Mouse (Mus musculus): Measurements from ENCODE around the gene Tmbim1.
"Not testable (repeated sequence)": the region's sequence is repeated elsewhere in the genome, so short reads cannot be mapped to it uniquely, and the experiment has no call there.

The Tmbim1 gene

DNA sequence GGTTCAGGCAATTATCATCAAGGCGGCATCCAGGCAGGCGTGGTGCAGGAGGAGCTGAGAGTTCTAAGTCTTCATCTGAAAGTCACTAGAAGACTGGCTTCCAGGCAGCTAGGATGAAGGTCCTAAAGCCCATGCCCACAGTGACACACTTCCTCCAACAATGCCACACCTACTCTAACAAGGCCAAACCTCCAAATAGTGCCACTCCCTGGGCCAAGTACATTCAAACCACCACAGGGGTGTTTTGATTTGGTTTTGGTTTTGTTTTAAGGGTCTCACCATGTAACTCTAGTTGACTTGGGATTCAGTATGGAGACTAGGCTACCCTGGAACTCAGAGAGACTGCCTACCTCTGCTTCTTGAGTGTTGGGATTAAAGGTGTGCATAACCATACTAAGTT, at the start of gene Tmbim1:
Gene Tmbim1, minus strand, starts transcription at position 101 of the 400 bp plus-strand sequence.
- DNase-seq (ENCODE audit: low spot score): no peak

DNA sequence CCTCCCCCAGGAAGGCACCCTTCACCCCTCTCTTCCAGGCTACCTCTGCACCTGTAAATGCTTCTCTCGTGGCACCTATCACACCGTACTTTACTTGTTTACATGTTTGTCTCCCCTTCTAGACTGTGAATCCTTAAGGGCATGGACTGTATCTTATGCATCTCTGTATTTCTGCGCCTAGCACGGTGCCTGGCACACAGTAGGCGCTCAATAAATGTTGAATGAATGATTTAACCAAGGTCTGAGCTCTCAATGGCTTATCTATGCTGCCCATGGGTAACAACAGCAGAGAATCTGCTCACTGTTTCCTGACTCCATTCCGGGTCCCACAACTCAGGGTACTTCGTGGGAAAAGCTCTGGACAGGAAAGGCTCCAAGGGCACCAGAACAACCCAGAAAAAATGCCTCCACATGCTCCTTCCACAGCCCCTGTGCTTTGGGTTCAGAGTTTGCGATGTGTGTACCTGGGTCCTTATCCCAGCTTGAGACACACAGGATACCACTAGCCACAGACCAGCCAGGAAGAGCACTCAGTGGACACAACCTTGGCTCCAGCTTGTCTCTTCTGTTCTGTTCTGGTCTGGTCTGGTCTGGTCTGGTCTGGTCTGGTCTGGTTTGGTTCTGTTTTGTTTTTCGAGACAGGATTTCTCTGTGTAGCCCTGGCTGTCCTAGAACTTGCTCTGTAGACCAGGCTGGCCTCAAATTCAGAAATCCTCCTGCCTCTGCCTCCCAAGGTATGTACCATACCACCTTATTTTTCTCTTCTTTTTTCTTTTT, 48.2 kb upstream of the Tmbim1 start:
- no peak for DNase-seq (ENCODE audit: low spot score)

DNA sequence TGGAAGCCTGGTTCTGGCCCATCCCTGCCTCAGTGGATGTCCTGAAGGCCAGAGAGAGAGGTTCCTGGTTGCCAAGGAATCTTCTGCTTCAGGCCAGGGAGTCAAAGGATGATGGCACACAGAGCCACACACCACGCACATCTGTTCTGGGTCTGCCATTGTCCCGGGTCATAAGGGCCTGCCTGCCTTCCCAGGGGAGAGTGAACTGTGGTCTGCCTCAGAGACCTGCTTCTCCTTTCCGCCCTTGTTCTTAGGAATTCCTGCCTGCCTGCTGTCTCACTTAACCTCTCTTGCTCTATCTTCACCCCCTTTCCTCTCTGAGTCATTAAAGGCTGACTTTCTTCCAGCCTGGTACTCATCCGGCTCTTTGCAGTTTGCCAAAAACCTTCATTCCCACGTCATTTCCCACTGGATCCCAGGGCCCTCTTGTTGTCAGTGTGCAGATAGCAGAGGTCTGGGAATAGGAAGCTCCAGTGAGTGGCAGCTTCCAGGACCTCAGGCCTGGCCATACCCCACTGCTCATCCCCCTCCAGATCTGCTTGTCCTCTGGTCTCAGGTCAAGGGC, 47.2 kb upstream of the Tmbim1 start:
- DNase-seq (ENCODE audit: low spot score): no peak

DNA sequence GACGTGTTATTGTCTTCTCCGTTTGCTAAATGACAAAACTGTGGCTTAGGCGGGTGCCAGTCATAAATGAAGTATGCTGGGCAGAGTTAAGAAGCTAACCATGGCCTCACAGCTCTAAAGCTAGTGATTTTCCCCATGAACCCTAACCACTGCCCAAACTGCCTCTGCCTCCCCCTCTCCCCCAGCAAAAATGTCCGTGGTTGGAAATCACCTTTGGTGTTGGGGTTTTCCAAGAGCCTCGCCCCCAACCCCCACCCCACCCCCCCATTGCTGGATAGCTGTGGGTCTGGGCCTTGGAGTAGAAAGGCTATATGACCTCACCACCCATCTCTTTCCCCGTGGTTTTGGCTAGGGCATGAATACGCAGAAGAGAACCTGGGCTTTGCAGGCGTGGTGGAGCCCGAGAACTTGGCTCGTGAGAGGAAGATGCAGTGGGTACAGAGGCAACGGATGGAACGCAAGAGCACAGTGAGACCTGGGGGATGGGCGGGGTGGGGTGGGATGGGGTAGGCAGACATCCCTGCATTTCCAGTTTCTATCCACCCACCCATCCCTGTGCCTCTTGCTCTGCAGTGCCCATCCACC, 45.9 kb upstream of the Tmbim1 start:
- no peak for DNase-seq (ENCODE audit: low spot score)

DNA sequence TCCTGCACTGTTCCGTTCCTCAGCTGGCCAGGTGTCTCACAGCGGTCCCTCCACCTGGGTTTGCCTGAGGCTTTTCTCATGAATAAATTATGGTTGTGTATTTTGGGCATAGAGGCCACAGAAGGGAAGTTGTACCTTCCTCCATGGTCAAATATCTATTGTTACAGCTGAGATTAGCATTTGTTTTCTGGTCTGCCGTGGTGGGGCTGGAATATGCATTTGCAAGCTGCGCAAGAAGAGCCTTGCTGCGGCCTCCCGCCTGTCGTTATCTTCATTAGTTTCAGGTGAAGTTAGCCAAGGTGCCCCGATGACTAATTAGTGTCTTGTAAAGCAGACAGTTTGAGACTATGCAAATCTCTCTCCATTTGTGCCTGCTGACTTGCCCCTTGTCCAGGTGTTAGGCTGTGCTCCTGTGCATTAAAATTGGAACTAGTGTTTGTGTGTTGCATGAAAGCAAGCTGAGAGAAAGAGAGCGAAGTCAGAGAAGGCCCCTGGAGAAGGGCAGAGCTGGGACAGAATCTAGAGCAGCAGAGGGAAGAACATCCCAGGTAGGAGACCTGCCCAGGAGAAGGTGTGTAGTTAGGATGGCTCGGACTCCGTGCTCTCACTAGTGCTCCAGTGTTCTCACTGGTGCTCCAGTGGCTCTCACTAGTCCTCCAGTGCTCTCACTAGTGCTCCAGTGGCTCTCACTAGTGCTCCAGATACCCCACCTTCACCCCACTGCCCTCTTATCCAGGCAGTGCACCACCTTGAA, 38.9 kb upstream of the Tmbim1 start:
- DNase-seq (ENCODE audit: low spot score): no peak

DNA sequence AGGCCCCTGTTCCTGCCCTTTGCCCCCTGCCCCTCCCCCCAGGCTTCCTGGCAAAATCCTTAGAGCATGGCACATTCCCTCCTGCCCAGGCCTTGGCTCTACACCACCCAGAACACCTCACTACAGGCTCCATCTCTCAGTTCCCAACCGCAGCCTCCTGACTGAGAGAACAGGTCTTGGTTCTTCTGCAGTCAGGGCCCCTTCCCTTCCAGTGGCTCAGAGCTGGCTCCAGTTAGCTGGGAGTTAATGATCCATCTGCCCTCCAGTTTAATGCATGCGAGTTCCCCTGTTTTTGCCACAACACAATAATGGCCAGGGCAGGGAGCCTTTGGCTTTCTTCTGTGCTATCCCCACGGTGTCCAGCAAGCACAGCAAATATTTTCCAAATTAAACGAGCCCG, 37.7 kb upstream of the Tmbim1 start:
- DNase-seq (ENCODE audit: low spot score): no peak

DNA sequence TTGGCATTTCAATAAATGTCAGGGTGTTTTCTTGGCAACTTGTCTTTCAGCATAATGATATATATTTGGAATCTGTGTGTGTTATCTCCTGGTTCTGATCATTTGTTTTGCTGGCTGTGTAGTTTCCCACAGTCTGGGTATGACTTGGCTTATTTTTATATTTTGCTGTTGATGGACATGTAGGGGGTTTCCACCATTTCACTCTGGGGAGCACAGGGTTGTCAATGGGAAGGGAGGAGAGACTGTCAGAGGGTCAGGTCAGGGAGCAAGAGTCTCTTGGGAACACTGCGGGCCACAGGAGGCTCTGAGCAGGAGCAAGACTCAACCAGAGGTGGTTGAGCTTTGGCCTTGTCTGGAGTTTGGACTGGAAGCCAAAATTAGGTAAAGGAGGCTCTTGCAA, 36.9 kb upstream of the Tmbim1 start:
- no peak for DNase-seq (ENCODE audit: low spot score)

DNA sequence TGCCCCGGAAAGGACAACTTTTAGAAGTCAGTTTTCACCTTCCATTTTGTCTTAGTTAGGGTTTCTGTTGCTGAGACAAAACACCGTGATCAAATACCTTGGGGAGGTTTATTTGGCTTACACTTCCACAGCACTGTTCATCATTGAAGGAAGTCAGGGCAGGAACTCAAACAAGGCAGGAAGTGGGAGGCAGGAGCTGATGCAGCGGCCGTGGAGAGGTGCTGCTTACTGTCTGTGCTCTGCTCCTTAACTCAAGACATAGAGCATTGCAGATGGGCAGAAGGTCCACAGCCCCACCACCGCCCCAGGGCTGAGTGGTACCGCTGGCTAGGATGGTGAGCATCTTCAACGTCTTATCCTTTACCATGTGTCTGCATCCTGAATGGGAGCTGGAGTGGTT, 36.5 kb upstream of the Tmbim1 start:
- no peak for DNase-seq (ENCODE audit: low spot score)

DNA sequence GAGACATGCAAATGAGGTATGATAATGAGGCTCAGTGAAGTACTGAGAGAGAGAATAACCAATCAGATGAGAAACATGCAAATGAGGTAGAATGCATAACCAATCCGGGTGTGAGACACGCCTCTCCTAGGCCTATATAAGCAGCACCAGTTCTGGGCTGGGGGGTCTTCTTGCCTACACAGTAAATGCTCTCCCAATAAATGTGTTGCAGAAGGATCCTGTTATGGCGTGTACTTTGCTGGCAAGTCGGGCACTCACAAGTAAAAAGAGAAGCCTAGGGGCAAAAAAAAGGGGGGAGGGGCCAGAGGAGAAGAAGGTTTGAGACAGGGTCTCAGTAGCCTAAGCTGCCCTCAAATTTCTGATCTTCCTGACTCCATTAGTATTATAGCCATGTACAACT, 35.6 kb upstream of the Tmbim1 start:
- DNase-seq (ENCODE audit: low spot score): not testable (repeated sequence)

DNA sequence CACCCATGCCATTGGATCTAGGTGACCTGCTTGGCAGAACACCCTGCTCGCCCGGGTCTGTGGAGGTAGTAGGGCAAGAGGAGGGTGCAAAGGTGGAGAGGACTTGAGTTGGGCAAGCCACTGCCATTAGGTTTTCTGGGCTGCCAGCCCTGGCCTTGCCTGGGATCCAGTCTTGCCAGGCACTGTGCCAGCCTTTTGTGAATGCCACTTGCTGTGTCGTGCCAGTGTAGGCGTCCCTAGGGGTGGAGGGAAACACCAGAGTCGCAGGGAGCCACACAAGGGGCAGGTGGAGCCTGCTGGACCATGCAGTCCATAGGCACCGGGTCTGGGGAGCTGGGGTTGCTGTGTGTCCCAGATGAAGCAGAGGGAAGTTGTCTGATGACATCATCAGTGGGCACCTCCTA, 34.9 kb upstream of the Tmbim1 start:
- peak; percentile 56 for DNase-seq (ENCODE audit: low spot score)

DNA sequence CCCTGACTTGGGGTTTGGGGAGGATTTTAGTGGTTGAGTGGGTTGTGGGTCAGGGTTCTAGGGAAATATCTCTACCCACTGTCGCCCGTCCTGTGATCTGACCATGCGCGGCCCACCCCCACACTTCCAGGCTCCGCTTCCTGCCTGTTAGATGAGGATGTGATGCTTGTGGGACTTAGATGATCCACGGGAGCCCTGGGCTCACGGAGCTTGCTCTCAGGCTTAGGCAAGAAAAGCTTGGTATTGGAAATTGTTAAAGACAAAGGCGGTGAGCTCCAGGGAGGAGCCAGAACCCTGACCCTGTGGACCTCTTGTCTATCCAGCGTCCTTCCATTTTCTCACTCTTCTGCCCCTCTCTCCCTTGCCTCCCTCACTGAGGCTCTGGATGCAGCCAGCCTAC, 34.5 kb upstream of the Tmbim1 start:
- DNase-seq (ENCODE audit: low spot score): no peak

DNA sequence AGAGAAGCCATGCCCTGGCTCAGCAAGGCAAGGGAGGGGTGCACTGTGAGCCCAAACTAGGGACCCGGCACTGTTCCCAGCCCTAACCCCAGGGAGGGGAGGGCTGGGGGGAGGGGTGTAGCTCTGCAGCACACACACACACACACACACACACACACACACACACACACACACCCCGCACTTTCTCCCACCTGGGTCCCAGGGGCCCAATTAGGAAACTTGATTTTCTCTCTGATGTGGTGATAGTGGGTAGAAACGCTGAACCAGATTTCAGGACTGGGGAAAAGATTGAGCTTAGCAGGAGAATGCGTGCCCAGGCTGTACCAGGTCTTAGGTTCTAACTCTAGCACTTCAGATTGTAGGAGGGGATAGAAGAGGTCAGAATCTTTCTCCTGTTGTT, 33.2 kb upstream of the Tmbim1 start:
- DNase-seq (ENCODE audit: low spot score): no peak

DNA sequence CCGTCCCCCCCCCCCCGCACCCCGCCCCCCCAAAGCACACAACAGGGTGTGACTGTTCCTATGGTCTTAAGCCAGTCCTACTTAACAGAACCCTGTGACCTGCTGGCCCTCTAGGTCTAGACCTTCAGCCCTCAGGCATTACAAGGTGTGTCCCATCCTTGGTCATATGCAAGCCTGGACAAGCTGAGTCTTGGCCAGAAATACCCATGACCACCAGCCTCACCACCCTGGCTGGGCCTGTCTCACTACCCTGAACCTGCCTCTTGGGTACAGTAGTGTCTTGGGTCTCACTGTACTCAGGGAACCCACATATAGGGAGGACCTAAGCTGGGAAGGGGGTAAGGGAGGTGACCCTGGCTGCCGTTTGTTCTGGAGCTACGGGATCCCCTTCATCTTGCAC, 32.6 kb upstream of the Tmbim1 start:
- DNase-seq (ENCODE audit: low spot score): no peak

DNA sequence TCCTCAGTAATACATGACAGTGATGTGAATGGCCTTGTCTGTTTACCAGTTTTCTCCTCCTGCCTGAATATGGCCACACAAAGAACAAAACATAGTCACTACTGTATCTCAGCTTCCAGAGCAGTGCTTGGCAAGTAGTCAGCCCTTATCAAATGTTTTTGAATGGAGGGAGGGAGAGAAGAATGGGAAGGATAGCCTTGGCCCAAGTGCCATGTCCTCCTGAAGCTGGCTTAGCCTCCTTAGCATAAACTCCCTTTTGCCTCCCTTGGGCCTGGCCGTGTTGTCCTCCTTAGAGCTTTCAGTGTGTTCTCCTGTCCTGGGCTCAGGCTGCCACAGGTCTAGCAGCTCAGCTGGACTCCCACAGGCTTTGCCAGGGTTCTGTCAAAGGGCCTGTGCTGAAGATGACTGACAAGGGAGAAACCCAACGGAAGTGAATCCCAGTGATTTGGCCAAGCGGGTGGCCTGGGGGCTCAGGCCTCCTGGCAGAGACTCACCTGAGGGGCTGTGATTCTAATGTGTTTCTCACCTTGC, 31.9 kb upstream of the Tmbim1 start:
- peak; percentile 45 for DNase-seq (ENCODE audit: low spot score)

DNA sequence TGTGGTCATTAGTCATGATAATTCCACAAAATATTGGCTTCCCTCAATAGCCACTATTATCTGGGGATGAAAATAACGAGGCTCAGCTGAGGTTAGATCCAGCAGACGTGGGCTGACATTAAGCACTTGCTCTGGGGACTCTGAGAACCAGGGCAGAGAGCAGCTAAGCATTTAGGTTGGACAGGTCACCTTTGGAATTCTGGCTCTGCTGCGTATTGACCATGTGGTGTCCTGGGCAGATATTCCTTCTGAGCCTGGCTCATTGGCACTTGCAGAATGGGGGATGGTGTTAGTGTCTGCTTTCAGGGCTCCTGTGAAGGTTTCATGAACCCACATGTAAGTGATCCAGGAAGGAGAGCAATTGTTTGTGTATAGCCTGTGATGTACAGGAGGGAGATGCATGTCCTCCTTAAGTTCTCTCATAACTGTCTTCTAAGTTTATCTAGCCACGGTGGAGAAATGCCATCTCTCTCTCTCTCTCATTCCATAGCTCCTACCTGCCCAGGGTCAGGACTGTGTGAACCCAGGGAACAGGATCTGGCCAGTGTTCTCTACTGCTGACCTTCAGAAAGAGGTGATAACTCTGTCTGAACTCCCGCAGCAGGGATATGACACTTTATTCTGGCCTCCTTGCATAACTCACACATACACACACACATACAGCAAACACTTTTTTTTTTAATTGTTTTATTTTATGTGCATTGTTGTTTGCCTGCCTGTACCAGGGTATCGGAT, 30.2 kb upstream of the Tmbim1 start:
- DNase-seq (ENCODE audit: low spot score): no peak

DNA sequence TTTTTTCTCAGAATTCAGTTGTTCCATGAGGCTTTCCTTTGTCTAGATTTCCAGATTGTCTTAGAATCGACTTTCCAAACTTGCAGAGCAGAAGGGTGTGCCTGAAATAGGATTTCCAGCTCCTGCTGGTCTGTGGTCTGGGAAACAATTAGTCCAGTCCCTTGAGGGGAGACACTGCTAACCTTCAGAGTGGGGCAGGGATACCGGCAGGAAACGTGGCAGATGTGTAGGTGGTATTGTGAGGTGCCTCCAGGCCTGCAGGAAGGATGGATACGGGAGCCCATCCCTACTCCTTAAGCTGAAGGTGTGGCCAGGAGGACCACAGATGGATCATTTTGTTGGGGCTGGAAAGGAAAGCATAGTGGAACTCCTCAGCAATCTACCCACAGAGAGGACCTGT, 29.6 kb upstream of the Tmbim1 start:
- DNase-seq (ENCODE audit: low spot score): no peak

DNA sequence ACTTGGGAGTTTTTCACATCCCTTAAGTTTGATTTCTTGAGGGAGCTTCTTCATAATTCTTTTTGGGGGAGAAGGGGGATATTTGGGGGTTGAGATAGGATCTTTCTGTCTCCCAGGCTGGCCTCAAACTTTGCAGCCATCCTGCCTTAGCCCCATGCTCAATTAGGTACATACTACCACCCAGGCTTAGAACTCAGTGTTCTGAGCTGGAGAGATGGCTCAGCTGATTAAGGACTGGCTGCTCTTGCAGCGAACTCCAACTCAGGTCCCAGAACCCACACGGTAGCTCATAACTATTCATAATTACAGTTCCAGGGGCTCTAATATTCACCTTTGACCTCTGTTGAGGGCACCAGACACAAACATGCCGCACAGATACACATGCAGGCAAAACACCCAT, 29.2 kb upstream of the Tmbim1 start:
- DNase-seq (ENCODE audit: low spot score): no peak

DNA sequence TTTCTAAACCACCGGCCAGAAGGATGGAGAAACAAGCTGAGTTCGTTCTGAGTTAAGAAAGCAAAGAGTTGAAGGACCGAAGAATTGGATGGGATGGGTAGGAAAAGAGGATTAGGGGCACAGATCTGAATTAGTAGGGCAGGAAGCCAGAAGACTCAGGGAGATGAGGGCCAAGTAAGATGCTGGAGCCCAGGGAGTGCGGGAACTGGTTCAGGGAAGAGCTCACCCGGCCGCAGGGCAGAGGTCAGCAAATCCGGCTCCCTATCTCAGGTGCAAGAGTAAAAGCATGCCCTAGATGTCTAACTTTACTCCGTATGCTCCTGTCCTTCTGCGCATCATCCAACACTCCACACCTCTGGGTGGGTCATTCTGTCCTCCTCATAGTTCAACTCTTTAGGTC, 27.5 kb upstream of the Tmbim1 start:
- DNase-seq (ENCODE audit: low spot score): no peak

DNA sequence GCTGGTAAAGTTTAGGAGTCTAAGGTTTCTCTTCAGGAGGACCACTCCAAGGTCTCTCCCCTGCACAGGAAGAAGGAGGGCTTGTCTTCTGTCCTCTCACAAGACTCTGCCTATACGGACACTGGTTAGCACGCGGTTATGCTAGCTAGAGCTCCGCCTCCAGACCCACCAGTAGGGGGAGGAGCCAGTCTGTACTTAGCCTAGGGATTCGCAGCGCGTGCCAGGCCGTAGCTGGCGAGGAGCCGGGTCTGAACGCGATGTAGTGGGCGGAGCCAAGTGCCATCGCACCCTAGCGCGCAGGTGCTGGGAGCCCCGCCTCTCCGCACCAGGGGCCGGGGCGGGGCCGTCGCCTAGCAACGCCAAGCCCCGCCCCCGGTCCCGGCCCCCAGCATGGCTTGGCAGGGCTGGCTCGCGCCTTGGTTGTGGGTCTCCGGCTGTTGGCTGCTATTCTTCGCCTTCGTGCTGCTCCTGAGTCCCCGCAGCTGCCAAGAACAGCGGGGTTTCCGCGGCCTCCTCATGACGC, 26.9 kb upstream of the Tmbim1 start:
- peak; percentile 98 for DNase-seq (ENCODE audit: low spot score)

DNA sequence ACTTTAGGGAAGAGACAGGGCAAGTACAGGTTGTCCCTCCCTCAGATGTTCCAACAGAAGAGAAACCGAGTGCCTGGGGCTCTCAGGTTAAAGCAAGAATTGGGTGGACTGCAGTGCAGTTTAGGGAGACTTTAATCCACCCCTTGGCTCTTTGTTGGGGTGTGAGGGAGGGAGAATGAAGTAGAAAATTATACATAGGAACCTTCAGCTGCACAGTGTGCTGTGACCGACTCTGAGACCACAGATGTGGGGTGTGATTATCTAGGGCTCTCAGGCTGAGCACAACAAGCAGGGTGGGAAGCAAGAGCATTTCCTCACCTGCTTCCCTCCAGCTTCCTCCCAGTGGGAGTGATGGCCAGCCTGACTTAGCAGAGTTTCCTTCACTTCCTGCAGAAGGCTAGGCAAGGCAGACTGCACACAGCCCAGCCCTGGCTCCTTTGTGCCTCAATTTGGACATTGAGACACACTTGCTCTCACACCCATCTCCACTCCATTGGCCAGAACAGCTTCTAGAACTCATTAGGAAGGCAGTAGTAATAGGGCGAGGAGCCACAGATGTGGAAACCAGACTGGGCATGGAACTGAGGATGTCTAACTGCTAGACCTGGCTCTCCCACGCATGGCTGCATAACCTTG, 25.7 kb upstream of the Tmbim1 start:
- DNase-seq (ENCODE audit: low spot score): no peak

DNA sequence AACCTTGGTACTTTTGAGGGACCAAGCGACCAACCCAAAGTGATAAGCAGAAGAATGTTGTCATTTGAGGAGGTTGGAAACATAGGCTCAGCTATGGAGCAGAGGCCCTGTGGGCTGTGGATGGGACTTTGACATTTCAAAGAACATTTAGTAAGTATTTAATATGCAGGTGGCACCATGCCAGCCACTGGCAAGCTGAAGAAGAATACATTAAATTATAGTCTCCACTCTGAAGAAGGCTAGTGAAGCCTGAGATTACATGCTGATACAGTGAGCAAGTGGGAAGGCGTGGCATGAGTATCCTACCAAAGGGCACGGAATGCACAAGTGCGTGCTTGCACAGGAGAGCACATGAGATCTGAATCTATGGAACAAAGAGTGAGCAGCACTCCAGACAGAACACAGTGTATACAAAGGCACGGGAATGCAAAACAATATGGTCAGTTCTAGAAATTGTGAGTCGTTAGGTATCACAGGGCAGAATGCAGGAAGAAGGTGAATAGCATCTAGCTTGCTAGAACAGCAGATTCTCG, 24.5 kb upstream of the Tmbim1 start:
- DNase-seq (ENCODE audit: low spot score): no peak
